Comparison of ENCODE assay signal across 7 mouse cellular contexts in the genomic region with DNA sequence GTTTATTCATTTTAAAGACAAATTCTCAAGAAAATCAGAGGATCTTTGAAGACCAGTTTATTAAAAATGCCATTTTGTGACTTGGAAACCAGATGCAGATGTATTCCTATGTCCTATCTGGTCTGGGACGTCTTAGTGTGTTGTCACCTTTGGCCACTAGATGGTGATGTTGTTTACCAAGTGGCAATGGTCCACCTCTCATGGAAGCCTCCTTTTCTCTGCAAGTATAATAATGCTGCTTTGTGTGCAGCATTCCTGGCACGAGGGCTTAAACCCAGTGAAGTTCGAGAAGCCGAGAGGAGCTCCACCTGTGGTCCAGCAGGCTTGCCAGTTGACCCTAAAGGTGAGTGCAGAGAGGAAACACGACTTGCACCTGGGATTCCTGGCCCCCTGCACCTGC. TPM values are rescaled to one million over a fixed set of nuclear protein-coding genes. Genes with fewer than 3 reads are reported as not detected.
DNase-seq lines count a peak whose midpoint lies in the region; ATAC-seq and TF ChIP-seq lines count a peak whose summit lies in the region.

No protein-coding gene starts in this region.

- H3K36me3 ChIP-seq in G1E (replicated peaks) = peaks cover 55% of the 10 kb centered on the region
- peaks cover 47% of the 10 kb centered on the region for H3K36me3 ChIP-seq in embryonic facial prominence, embryonic 13.5 days
- peaks cover 16% of the 10 kb centered on the region for H3K36me3 ChIP-seq in heart, postnatal 0 days (replicated peaks; ENCODE audit: control insufficient read depth, insufficient read depth, low read length)
- H3K36me3 ChIP-seq in liver, embryonic 16.5 days (ENCODE audit: control insufficient read depth, insufficient read depth) = no peaks in the 10 kb centered on the region

- no peak overlapping the region for H3K9ac ChIP-seq in embryonic facial prominence, embryonic 13.5 days
- no peak overlapping the region for H3K9ac ChIP-seq in heart, postnatal 0 days (replicated peaks; ENCODE audit: low read depth, low read length)
- no peak overlapping the region for H3K9ac ChIP-seq in liver, embryonic 16.5 days (ENCODE audit: low read depth, low read length)

- no peak overlapping the region for H3K4me2 ChIP-seq in embryonic facial prominence, embryonic 13.5 days
- no peak overlapping the region for H3K4me2 ChIP-seq in heart, postnatal 0 days (ENCODE audit: low read depth, low read length)
- H3K4me2 ChIP-seq in liver, embryonic 16.5 days (ENCODE audit: low read depth, low read length) = no peak overlapping the region

- TF ChIP-seq EP300 in heart, postnatal 0 days (IDR thresholded peaks at IDR 0.05; ENCODE audit: low read depth) = no peak

- no peaks in the 10 kb centered on the region for H3K4me1 ChIP-seq in G1E (ENCODE audit: insufficient read depth, low read depth, low read length)
- peaks cover 2% of the 10 kb centered on the region; the same call in 1 of the 2 replicates for H3K4me1 ChIP-seq in embryonic facial prominence, embryonic 13.5 days
- H3K4me1 ChIP-seq in heart, postnatal 0 days (ENCODE audit: control insufficient read depth, insufficient read depth) = peaks cover 12% of the 10 kb centered on the region
- H3K4me1 ChIP-seq in liver, embryonic 16.5 days (ENCODE audit: control insufficient read depth, low read depth, low read length) = no peaks in the 10 kb centered on the region

- ATAC-seq in G1E (ENCODE audit: extremely low read depth, insufficient number of reproducible peaks, low FRiP score, poor library complexity, severe bottlenecking) = peak; percentile 57; the same call in 1 of the 2 replicates
- peak; percentile 26; the same call in 1 of the 2 replicates for ATAC-seq in embryonic facial prominence, embryonic 13.5 days (ENCODE audit: insufficient number of reproducible peaks, insufficient read depth, low FRiP score, low TSS enrichment, low read depth)
- ATAC-seq in heart, postnatal 0 days (ENCODE audit: insufficient read depth, low read depth) = peak; percentile 58; the same call in 1 of the 2 replicates
- 0 out of 2 replicates have a peak, but pooled peaks have one; percentile 48 for ATAC-seq in liver, embryonic 16.5 days (ENCODE audit: low read depth)
- peak; percentile 74 for ATAC-seq in neutrophil, adult 5-6 weeks (ENCODE audit: extremely low read depth, insufficient number of reproducible peaks, low FRiP score, poor library complexity, severe bottlenecking)

- TF ChIP-seq CTCF in G1E (IDR thresholded peaks at IDR 0.05; ENCODE audit: low read depth, low read length) = peak; percentile 66
- peak; percentile 91 for TF ChIP-seq CTCF in heart, postnatal 0 days (IDR thresholded peaks at IDR 0.05; ENCODE audit: low read depth)

- no peaks in the 10 kb centered on the region for H3K27me3 ChIP-seq in G1E (ENCODE audit: insufficient read depth, low read length)
- H3K27me3 ChIP-seq in embryonic facial prominence, embryonic 13.5 days = no peaks in the 10 kb centered on the region
- H3K27me3 ChIP-seq in heart, postnatal 0 days (ENCODE audit: control insufficient read depth, insufficient read depth, low read length) = no peaks in the 10 kb centered on the region
- H3K27me3 ChIP-seq in liver, embryonic 16.5 days (ENCODE audit: control insufficient read depth, insufficient read depth, low read depth, low read length) = no peaks in the 10 kb centered on the region

- H3K4me3 ChIP-seq in G1E (ENCODE audit: low read depth, low read length) = no peak overlapping the region
- no peak overlapping the region for H3K4me3 ChIP-seq in embryonic facial prominence, embryonic 13.5 days
- no peak overlapping the region for H3K4me3 ChIP-seq in heart, postnatal 0 days (ENCODE audit: low read depth, low read length)
- H3K4me3 ChIP-seq in liver, embryonic 16.5 days (ENCODE audit: low read depth, low read length) = no peak overlapping the region

- DNase-seq in G1E (ENCODE audit: low spot score) = peak; percentile 40
- DNase-seq in adrenal gland, postnatal 36 days = peak; percentile 59 to 68
- peak; percentile 83 for DNase-seq in heart, postnatal 0 days (ENCODE audit: low spot score)
- peak; percentile 76 for DNase-seq in kidney, postnatal 14 days

- WGBS in embryonic facial prominence, embryonic 13.5 days = 6% methylated on average over 5 of the region's 5 CpGs
- 31% methylated on average over 5 of the region's 5 CpGs for WGBS in heart, postnatal 0 days
- 48% methylated on average over 5 of the region's 5 CpGs for WGBS in liver, embryonic 16.5 days (ENCODE audit: insufficient replicate concordance)

- no peak overlapping the region for H3K27ac ChIP-seq in embryonic facial prominence, embryonic 13.5 days
- H3K27ac ChIP-seq in heart, postnatal 0 days (ENCODE audit: low read depth) = no peak overlapping the region
- H3K27ac ChIP-seq in liver, embryonic 16.5 days (ENCODE audit: low read length) = no peak overlapping the region

- no peaks in the 10 kb centered on the region for H3K9me3 ChIP-seq in G1E (replicated peaks)
- no peaks in the 10 kb centered on the region for H3K9me3 ChIP-seq in embryonic facial prominence, embryonic 13.5 days
- H3K9me3 ChIP-seq in heart, postnatal 0 days (replicated peaks; ENCODE audit: control insufficient read depth, low read length) = no peaks in the 10 kb centered on the region
- H3K9me3 ChIP-seq in liver, embryonic 16.5 days (replicated peaks; ENCODE audit: control insufficient read depth, low read length) = no peaks in the 10 kb centered on the region

RNA-seq across cellular contexts. Expression of gene Igsf6, which starts 3.5 kb away (rescaled TPM):
- 0.97 TPM in 1 of 2 replicates, not detected in the other for total RNA-seq in G1E (2014; fragmentation: Nextera tagmentation)
- 0.06 and 0.33 TPM in 2 replicates for total RNA-seq in G1E (2017)
- 0.07 and 0.10 TPM in 2 replicates for polyA plus RNA-seq in G1E (2012)
- 1 to 10 TPM; 1.6 to 2.7 TPM for total RNA-seq in adrenal gland, postnatal 36 days (2021)
- 1.7 TPM in 2 replicates for polyA plus RNA-seq in embryonic facial prominence, embryonic 13.5 days (2015; fragmentation: Nextera tagmentation; extraction: Ambion mirVana)
- 1.6 TPM in 1 of 2 replicates, not detected in the other for total RNA-seq in heart, postnatal 0 days (2014; rRNA removed; ENCODE audit: low replicate concordance)
- 1.1 TPM in 2 replicates for polyA plus RNA-seq in heart, postnatal 0 days (2015; fragmentation: Nextera tagmentation; extraction: Ambion mirVana)
- polyA plus RNA-seq in liver, embryonic 16.5 days (2015; fragmentation: Nextera tagmentation; extraction: Ambion mirVana) = 14.9 and 15.5 TPM in 2 replicates
- total RNA-seq in neutrophil, adult 5-6 weeks (2017) = 339 and 346 TPM in 2 replicates

RNA-seq across cellular contexts. Expression of gene Otoa, which starts 3.6 kb away (rescaled TPM):
- 0.34 and 0.75 TPM in 2 replicates for total RNA-seq in G1E (2014; fragmentation: Nextera tagmentation)
- 0.82 and 0.87 TPM in 2 replicates for total RNA-seq in G1E (2017)
- 0.43 and 0.50 TPM in 2 replicates for polyA plus RNA-seq in G1E (2012)
- total RNA-seq in adrenal gland, postnatal 36 days (2021) = under 1 TPM; 0.43 to 0.82 TPM
- polyA plus RNA-seq in embryonic facial prominence, embryonic 13.5 days (2015; fragmentation: Nextera tagmentation; extraction: Ambion mirVana) = 0.12 and 0.18 TPM in 2 replicates
- 0.08 and 0.11 TPM in 2 replicates for total RNA-seq in heart, postnatal 0 days (2014; rRNA removed; ENCODE audit: low replicate concordance)
- 0.25 and 0.46 TPM in 2 replicates for polyA plus RNA-seq in heart, postnatal 0 days (2015; fragmentation: Nextera tagmentation; extraction: Ambion mirVana)
- polyA plus RNA-seq in liver, embryonic 16.5 days (2015; fragmentation: Nextera tagmentation; extraction: Ambion mirVana) = 0.04 and 0.05 TPM in 2 replicates
- 0.12 and 2.5 TPM in 2 replicates for total RNA-seq in neutrophil, adult 5-6 weeks (2017)

RNA-seq across cellular contexts. Expression of gene Mettl9, which starts 43.6 kb away (rescaled TPM):
- total RNA-seq in G1E (2014; fragmentation: Nextera tagmentation) = 61.2 and 70.9 TPM in 2 replicates
- total RNA-seq in G1E (2017) = 84.7 and 90.8 TPM in 2 replicates
- polyA plus RNA-seq in G1E (2012) = 30.3 and 33.9 TPM in 2 replicates
- total RNA-seq in adrenal gland, postnatal 36 days (2021) = 100 to 1,000 TPM; 107 to 136 TPM
- polyA plus RNA-seq in embryonic facial prominence, embryonic 13.5 days (2015; fragmentation: Nextera tagmentation; extraction: Ambion mirVana) = 176 and 190 TPM in 2 replicates
- 44.8 and 52.8 TPM in 2 replicates for total RNA-seq in heart, postnatal 0 days (2014; rRNA removed; ENCODE audit: low replicate concordance)
- 81.2 and 82.4 TPM in 2 replicates for polyA plus RNA-seq in heart, postnatal 0 days (2015; fragmentation: Nextera tagmentation; extraction: Ambion mirVana)
- polyA plus RNA-seq in liver, embryonic 16.5 days (2015; fragmentation: Nextera tagmentation; extraction: Ambion mirVana) = 36.1 and 36.7 TPM in 2 replicates
- total RNA-seq in neutrophil, adult 5-6 weeks (2017) = 192 and 194 TPM in 2 replicates

Comparison
In these comparisons a context has a peak if more than half of its experiments do, and no peak if none do; other contexts are left out.
1. RNA of gene Igsf6, which starts 3.5 kb away (total RNA-seq): 339 to 346 TPM in neutrophil, adult 5-6 weeks; 1.6 to 2.7 TPM in adrenal gland, postnatal 36 days, 1.6 TPM in heart, postnatal 0 days and 0.06 to 0.97 TPM in G1E; every median in the first group is over 10 times any median in the second.
2. Peak in every context shown above with its lines, with median percentiles within 50 percentile points of each other: ATAC-seq and DNase-seq.